Mouse (Mus musculus) liver, embryonic 14.5 days (tissue): ENCODE results near the gene Dot1l.

ENCODE experiments used
- CTCF ChIP-seq: IDR thresholded peaks from 2 replicates; pipeline ENCODE4 v1.5.1; 2016; ENCODE audit warnings: antibody characterized with exemption, low read depth, control low read depth
- EP300 ChIP-seq: IDR thresholded peaks from 2 replicates; pipeline ENCODE4 v1.6.1; 2016; ENCODE audit warnings: antibody characterized with exemption, low read depth

GRCm38 (mm10) chr10:80808099-80808984, 53.3 kb downstream of the Dot1l start:
- TF ChIP-seq EP300 (no peak), CTCF (no peak)
